Mouse (Mus musculus): ENCODE data around the gene Gm9837.

The Gm9837 gene

DNA sequence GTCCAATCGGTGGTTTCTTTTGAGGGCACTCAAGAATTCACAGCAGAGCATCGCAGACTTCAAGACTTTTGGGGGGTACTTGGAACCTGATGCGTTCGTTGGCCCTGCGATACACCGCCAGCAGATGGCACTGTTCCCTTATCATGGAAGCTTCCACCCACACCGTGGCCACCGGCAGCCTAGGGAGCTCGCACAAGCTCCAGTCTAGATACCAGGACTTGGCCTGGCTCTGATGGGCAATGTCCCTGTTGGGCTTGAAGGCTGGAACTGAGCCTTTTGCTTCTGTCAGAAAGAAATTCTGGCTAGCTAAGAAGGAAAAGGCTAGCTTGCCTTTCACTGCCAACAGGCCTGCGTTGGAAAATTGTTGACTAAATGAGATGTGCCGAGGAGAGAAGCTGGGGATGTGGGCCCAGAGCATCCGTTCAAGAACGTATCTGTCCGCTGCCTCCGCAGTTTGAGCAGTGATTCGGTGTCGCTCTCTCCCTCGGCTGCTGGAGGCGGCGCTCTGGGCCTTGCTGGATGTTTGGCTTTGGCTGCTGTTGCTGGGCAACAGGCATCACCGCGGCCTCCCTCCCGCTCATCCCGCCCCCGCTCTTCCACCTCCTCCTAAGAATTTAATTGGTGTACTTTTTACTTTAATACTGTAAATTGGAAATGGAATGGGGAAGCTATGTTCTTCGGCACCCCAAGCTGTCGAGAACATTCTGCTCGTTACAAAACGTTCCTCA, at the start of gene Gm9837:
TSS of gene Gm9837 (minus strand) at position 512 of the 728 bp plus-strand sequence.
- peak; percentile 94 for DNase-seq

DNA sequence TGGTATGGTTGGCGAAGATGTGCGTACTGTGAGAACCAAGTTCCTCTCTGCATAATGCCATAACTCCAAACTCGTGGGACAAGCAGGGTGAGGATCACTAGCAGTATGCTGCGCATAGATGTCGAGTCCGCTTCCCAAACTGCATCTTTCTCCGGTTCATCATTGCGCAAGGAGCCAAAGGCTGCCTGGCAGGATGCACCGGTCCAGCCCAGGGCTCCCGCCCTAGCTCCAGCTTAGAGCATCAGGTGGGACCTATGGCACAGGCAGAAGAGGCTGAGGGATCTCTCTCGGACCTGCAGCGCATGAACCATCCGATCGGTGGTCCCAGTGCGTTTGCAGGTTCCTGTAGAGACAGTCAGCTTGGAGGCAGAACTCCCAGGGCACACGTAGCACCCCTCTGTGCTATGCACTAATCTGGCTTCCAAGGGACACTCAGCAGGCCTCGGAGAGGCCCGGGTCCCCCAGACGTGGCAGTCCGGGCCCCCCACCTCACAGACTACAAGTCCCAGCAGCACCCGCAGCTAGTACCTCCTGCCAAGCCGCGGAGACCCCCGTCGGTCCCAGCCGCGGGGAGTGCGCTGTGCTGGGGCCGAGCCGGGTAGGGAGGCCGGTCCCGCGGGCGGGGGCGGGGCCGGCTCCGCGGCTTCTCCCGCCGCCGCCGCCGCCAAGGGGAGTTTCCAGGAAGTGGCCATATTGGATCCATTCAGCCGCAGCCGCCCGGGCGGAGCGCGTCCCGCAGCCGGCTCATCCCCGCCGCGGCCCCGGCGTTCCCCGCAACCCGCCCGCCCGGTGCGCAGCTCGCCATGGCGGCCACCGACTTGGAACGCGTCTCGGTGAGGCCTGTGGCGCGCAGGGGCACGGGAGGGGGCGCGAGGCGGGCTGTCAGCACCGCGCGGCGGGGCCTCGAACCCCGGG, 49.2 kb upstream of the Gm9837 start, which contains the start of gene Sept8:
TSS of gene Sept8 (plus strand) at position 51 of the 915 bp plus-strand sequence.
- peak; percentile 62 for DNase-seq

DNA sequence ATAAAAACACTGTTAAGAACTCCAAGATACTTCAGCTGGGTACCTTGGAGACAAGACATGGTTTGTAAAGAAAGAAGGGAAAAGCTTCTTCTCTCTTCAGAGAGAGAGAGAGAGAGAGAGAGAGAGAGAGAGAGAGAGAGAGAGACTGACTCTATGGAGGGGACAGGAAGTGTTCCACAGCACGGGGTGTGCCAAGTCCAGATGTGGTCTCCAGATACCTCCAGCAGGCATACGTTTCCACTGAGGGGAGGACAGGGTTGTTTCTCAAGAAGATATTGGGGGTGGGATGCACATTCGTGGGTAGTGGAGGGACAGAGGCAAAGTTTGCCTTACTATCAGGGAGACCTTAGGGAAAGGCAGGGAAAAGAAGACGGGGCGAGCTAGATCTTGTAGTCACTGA, 48.5 kb upstream of the Gm9837 start:
- no peak for DNase-seq

DNA sequence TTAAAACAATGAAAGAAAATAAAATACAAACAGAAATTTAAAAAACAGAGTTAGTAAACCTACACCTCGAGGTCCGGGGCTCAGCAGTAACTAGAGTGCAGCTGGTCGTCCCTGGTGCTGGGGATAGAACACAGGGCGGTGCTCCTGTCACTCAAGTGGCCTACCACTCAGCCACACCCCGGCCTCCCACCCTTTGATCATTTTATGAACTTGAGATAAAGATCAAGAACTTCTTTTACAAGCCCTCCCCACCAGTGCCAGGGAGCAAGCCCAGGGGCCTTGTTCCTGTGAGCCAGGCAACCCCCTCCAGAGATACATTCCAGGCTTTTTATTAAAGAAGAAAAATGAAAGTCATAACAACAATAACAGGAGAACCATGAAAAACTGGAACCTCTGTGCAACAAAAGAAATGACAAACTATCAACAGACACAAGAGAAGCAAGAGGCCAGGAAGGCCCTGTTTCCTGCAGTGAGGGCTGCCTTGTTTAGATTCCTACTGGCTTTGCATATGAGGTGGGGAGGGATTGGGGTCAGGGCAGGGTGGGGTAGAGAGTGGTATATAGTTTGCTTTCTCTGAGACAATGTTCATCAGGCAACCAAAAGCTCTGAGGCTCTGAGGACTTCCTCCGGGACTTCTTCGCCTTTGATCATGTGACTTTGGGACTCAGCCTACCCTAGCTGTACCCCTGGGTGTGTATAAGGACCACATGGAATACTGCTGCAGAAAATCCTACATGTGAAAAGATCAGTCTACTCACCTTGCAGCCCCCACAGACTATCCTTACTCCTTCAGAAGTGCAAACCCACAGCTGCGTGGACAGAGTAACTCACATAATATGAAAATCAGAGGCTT, 46.7 kb upstream of the Gm9837 start:
- no peak for DNase-seq

DNA sequence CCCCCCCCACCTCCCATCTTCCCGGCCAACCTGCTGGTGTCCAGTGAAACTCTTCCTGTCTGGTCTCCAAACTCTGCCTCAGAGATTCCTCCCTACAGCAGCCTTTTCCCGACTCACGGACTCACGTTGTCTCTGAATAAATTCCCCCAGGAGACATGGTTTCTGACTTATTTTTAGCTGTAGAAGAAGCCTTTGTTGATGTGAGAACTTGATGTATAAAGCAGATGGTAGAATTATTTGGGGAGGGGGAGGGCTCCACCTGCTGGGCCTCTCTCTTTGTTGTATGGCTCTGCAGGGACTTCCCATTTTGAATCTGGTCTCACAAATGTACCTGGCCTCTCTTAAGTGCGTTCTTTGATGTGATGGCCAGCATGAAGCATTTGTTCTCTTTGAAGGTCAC, 40.1 kb upstream of the Gm9837 start:
- DNase-seq: no peak

DNA sequence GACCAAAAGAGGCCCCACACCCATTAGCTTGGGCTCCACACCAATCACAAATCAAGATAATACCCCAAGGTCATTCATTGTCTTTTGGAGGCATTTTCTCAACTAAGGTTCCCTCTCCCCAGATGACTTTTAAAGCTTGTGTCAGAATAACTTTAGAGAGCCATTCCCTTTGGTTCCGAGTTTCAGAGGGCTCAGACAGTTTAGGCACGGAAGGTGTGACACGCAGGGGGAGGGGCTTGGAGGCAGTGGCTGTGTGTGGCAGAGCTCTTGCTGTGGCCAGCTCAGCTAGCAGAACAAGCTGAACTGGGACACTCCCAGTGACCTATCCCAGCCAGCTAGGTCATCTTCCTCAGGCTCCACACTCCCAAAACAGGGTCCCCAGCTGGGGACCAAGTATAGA, 38.3 kb upstream of the Gm9837 start:
- DNase-seq: no peak

DNA sequence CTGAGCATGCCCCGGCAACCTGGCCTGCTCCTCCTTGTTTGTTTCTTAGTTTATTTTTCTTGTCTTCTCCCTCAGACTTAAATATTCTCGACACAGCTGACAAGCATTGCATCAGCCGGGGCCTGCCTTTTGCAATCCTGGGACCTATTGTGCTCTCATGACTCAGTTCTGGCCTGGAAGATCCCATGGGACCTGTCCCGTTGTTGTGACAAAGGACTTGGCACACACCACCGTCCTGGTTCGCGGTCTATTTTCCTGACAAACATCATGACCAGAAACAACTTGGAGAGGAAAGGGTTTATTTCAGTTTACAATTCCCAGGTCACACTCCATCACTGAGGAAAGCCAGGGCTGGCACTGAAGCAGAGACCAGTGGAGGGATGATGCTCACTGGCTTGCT, 37.9 kb upstream of the Gm9837 start:
- DNase-seq: no peak

DNA sequence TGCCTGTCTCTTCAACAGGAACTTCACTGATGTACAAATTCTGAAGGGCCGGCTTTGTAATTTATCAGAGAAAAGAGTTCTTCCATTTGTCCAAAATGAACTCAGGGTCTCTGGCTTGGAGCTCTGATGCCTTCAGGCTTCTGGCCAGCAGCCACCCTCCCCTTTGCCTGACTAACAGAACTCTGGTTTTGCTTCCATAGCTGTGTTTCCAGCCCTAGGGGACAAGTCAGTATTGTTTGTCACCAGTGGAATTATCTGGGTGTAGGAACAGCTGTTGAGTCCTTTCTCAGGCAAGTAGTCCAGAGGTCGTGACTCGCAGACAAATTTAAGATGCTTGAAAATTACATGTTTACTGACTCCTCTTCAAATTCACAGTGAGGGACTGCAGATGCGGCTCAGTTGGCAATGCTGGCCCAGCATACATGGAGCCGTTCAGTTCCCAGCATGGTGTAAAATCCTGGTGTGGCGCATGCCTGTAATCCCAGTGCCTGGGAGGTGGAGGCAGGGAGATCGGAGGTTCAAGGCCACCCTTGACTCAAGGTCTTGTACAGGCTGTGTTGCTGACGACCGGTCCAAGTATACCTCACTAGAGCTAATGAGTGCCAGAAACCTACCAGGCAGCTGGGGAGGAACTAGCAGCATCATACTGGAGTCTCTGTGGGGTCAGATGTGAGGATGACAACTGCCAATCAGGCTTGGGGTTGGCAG, 37.0 kb upstream of the Gm9837 start:
- no peak for DNase-seq

DNA sequence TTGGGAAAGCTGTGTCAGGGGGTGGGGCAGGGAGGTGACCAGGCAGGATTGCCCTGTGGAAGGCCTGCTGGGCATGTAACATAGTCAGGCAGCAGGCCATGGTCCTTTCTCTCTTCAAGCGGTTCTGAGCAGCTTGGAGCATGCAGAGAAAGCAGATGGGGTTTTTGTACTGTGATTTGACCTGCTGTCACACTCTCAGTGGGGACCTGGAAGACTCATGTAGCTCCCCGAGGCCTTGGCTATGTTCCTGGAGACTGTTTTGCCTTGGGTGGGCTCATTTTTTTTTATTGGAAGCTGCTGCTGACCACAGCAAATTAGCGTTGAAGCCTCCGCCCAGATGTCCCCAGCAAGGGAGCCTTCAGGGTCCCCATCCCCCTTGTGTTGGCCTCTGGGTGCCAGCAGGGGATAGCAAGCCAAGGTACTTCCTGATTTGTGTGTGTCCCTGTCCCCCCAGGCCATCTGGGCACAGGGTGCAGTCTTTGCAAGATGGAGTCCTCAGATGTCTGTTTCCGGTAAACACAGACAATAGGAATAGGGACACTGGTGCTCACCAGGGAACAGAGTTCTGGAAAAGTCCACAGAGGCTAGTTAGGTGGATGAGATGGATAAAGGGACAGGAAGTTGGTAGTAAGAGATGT, 34.9 kb upstream of the Gm9837 start:
- DNase-seq: no peak

DNA sequence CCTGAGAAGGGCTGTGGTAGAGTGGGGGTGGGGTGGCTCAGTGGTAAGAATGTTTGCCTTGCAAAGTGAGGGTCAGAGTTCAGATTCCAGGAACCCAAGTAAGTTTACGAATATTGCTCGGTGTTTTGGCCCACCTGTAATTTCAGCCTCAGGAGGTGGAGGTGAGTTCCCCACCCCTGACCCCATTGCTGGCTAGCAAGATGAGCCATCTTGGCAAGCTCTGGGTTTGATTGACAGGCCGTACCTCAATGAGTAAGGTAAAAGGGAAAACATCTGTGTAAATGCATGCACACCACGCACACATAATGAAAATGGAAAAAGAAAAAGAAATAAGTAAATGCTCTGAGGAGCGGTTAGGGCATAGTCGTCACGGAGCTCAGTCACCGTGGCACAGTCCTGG, 34.1 kb upstream of the Gm9837 start:
- no peak for DNase-seq

DNA sequence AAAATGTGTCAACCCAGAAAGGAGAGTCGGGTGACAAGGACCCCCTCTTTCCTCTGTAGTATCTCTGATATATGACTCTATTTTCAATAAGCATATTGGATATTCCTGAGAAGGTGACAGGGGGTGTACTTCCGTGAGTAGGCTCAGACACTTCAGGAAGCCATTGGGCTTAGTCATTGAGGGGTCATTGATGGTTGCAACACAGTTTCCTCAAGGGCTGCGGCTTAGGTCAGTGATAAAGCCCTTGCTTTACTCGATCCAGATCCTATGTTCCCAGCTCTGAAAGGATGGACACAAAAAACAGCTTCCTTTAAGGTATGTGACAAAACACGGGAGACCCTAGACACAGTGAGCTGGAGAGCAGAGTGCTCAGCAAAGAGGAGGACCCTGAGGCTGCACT, 33.5 kb upstream of the Gm9837 start:
- no peak for DNase-seq

DNA sequence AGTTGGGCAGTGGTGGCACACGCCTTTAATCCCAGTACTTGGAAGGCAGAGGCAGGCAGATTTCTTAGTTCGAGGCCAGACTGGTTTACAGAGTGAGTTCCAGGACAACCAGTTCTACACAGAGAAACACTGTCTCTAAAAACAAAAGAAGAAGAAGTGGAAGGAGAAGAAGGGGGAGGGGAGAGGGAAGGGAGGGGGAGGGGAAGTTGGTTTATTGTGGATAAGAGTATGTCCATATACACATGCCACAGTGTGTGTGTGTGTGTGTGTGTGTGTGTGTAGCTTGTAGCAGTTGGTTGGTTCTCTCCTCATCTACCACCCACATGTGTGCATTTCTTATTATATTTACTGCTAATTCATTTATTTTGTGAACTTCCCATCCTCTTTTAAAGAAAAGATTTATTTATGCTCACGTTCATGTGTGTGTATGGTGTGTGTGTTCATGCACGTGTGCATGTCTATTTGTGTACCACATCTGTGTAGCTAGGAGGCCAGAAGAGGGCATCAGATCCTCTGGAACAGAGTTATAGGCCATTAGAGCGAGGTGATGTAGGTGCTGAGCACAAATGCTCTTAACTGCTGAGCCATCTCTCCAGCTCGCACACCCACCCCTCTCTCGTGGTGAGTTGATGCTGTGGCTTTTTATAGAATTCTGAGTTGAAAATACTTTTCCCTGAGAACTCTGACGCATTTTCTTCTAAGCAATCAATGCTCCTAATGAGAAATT, 31.9 kb upstream of the Gm9837 start:
- no peak for DNase-seq

DNA sequence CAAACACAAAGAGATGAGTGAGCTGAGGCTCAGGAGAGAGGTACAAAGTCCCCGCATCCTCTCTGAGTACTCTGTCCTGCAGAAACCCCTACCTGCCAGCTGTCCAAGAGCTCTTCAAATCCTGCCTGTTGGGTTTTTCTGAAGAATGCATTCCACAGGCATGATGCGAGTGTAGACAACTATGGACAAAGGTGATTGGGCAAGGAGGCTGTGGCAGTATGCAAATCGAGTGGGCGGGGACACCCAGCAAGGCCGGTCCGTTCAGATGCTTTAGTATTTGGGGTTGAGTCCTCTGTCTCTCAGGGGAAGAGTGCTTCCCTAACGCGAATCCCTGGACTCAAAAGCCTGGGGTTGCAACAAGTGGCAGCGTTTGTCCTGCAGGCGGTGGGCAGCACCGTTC, 30.3 kb upstream of the Gm9837 start:
- no peak for DNase-seq

DNA sequence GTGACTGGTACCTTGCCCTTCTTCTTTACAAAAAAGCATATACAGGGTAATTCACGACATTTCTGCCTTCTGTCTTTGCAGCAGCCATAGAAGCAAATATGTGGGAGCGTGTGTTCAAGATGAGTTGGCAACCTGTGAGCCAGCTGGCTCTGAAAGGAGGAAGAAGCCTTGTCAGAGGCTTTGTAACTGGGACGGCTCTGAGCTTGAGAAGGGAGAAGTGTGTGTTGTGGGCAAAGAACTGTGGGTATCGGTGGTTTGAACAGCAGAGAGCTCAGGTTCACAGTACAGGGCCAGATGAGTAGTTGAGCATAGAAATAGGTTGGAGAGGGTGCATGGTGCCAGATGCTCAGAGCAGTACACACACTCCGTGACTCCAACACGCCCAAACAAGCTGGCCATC, 26.7 kb upstream of the Gm9837 start:
- DNase-seq: peak; percentile 69

DNA sequence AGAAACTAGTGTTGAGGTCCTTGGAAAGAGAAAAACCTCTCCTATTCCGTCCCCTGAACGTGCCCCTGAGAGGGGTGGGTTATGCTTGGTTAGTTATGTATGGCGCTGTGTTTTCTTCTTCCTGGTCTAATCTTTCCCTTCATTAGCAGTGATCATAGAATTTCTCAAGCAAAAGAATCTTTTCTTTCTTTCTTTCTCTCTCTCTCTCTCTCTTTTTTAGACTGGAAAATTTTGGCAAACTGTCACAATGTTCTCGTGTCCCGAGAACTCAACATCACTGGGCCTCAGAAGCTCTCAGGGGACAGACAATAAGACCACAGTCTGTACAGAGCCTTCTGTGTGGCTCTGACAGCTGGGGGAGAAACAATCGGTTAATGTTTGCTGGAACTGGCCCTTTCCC, 25.1 kb upstream of the Gm9837 start:
- no peak for DNase-seq

DNA sequence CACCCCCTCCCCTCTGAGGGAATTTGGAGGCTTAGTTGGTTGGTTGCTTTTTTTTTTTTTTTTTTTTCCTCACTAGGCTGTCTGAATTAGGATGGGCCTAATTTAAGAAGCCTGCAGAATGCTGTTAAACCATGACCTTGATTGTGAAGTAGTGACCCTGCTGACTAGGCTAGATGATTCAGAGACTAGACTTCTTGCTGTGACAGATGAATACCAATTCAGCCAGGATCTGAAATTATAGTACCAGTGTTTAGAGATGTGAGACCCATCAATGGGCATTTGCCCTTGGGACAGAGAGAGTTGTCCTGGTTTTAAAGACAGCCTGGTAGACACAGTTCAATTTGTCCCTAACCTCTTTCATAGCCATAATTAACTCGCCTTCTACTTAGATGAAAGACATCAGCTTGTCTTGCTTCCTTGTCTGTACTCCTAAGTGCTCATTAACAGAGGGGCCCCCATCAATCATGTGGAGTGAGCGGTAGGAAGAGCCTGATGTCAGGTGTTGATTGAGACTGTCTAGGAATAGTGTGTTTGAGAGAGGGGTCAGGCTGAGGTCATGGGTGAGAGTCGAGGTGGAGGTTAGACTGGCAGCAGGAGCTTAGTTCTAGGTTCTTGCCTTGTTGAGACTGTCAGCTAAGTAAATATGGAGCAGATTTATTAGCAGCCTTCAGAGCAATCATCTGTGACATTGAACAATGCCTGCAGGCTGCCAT, 23.1 kb upstream of the Gm9837 start:
- no peak for DNase-seq

DNA sequence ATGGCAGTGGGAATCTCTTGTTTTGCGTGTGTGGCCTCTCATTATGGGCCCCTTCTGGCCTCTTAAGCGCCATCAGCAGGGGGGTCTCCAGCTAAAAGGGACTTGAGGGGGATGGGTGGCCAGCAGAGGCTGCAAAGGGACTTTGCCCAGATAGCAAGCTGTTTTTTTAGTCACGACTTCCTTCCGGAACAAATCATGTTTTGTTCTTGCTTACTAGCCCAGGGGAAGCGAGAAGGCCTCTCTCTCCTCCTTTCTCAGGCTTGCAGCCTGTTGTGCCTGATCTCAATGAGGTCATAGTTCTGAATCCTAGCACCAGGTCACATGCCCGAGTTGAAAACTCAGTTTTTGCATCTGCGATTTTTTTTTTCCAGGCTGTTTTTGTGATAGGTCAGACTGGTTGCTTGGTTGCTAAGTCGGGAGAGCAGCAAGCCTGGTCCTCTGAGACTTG, 21.7 kb upstream of the Gm9837 start:
- DNase-seq: no peak

DNA sequence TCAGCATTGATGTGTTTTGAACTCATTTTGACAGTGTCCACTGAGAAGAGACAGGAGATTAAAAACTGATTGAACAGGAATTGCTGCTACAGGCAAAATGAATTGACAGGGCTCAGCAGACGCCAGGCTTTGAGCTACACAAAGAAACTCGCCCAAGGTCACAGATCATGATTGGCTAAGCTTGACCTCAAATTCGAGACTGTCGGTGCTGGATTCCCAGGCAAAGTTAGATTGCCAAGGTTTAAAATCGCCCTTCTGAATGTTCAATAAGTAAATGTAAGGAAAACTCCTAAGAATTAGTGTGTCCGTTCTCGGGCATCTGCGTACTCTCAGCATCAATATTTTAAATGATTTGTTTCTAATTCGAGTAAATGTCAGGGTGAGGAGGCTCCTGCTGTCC, 19.1 kb upstream of the Gm9837 start:
- no peak for DNase-seq

DNA sequence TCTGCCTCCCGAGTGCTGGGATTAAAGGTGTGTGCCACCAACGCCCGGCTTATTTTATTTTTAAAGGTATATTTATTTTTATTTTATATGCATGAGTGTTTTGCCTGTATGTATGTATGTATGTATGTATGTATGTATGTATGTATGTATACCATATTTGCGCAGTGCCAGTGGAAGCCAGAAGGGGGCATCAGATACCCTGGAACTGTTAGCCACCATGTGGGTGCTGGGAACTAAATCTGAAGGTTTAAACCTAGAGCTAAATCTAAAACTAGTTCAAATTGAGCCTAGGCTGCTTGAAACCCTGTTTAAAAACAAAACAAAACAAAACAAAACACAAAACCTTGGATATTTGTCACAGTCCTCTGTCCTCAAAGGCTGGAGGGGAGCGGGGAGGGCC, 18.7 kb upstream of the Gm9837 start:
- no peak for DNase-seq

DNA sequence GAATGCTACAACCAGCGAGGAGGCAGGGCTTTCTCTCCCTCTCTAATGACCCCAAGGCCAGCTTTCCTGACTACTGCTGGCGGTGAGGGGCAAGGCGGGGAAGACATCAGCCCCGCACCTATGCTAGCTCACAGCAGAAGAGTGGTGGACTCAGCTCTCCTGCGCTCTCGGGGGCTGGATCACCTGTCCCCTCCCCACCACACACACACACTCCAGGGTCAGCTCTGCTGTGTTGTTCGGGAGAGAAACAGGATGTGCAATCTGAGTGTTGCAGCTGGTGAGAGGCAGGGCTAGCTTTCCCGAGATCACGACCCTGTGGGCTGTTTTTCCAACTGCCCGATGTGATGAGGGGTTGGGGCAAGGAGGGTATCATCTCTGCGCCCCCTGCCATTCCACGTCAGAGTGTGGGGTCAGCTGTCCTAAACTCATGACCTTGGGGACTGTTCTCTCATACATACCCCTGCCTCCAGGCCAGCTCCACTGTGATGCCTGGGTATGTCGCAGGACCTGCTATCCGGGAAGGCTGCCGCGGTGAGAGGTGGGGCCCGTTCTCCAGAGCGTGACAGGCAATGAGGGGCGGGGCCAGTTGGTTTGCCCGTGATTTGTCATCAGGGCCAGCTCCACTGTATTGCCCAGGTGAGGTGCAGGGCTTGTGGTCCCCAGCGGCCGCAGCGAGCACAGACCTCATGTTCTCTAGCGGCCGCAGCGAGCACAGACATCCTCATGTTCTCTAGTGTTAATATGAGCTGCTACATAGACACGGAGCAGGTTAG, 16.7 kb upstream of the Gm9837 start:
- DNase-seq: no peak

Data from layer of hippocampus, adult 9-11 months (tissue).